Mouse (Mus musculus) bone marrow macrophage, adult 2 months (primary cell): ENCODE results near the gene Rnf157. TPM values are rescaled to one million over a fixed set of nuclear protein-coding genes. Genes with fewer than 3 reads are reported as not detected.
"Not testable (repeated sequence)": the region's sequence is repeated elsewhere in the genome, so short reads cannot be mapped to it uniquely, and the experiment has no call there.

ENCODE experiments used
- H3K27ac ChIP-seq: 2 replicates; pipeline ENCODE4 v1.5.1; 2012; ENCODE audit warnings: low read depth, low read length; ENCODE audit not compliant: insufficient read depth
- H3K4me1 ChIP-seq: 2 replicates; pipeline ENCODE4 v1.6.1; 2012; ENCODE audit warnings: low read length; ENCODE audit not compliant: control insufficient read depth, insufficient read depth
- H3K4me3 ChIP-seq: 2 replicates; pipeline ENCODE4 v1.5.1; 2012; ENCODE audit warnings: mild to moderate bottlenecking, low read length, moderate library complexity; ENCODE audit not compliant: insufficient read depth
- CTCF ChIP-seq: IDR thresholded peaks from 2 replicates; pipeline ENCODE4 v1.5.1; 2012; ENCODE audit warnings: low read depth, mild to moderate bottlenecking, low read length, moderate library complexity
- POLR2A ChIP-seq: IDR thresholded peaks from 2 replicates; pipeline ENCODE4 v1.6.1; 2012; ENCODE audit warnings: mild to moderate bottlenecking, low read depth, low read length, borderline replicate concordance
- polyA plus RNA-seq: library from polyadenylated mRNA; stranded (reverse); fragments of >200 nt; gene quantifications from 2 replicates; pipeline ENCODE4 v1.2.4, GENCODE M21; 2012; ENCODE audit not compliant: missing spikeins, insufficient read depth, insufficient read length

Rnf157 gene
- polyA plus RNA-seq, 1 experiment, result 12.4 TPM

DNA sequence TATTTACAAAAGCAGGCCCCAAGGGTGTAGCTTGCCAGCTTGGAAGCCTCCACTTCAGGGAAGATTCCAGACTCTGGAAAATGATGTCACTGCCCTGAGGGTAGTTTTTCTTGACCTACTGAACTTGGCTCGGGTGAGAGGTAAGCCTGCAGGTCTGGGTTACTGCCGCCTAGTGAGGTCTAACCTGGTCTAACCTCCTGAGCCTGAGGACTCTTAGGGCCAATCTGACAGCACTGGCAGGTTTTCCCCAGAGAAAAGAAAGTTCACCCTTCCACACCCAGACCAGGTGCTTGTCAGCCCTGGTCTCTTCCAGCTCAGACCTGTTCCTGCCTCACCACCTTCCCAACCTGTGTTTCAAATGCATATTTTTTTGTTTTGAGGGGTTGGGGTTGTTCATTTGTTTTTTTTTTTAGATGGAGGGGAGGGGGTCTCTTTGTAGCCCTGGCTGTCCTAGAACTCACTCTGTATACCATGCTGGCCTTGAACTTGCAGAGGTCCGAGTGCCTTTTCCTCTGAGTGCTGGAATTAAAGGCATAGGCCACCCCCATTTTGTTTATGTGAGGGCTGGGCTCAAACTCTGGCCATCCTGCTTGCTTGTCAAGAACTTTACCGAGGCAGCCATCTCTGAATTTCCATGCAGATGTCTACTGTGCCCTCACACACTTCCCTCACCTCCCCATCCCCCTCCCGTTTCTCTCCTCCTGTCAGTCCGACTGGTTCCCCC, 14.2 kb upstream of the Rnf157 start:
- Histone ChIP-seq H3K4me1 (peaks cover 43% of the 10 kb centered on the region), H3K4me3 (no peak overlapping the region), H3K27ac (no peak overlapping the region)
- no peak for TF ChIP-seq POLR2A
- TF ChIP-seq CTCF, result no peak

DNA sequence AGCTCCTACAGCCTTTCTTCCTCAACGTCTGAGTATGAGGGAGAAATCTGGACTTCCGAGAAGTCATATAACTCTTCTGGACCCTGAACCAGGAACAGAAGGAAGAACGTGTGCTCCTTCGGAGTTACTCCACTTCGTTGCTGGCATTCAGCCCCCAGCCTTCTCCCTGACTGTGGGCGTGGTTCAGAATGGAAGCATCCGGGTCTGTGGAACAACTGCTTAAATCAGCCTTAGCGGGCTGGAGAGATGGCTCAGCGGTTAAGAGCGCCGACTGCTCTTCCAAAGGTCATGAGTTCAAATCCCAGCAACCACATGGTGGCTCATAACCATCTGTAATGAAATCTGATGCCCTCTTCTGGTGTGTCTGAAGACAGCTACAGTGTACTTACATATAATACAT, 13.5 kb upstream of the Rnf157 start:
- peaks cover 43% of the 10 kb centered on the region for H3K4me1 ChIP-seq
- not testable (repeated sequence) for H3K27ac ChIP-seq, H3K4me3 ChIP-seq

DNA sequence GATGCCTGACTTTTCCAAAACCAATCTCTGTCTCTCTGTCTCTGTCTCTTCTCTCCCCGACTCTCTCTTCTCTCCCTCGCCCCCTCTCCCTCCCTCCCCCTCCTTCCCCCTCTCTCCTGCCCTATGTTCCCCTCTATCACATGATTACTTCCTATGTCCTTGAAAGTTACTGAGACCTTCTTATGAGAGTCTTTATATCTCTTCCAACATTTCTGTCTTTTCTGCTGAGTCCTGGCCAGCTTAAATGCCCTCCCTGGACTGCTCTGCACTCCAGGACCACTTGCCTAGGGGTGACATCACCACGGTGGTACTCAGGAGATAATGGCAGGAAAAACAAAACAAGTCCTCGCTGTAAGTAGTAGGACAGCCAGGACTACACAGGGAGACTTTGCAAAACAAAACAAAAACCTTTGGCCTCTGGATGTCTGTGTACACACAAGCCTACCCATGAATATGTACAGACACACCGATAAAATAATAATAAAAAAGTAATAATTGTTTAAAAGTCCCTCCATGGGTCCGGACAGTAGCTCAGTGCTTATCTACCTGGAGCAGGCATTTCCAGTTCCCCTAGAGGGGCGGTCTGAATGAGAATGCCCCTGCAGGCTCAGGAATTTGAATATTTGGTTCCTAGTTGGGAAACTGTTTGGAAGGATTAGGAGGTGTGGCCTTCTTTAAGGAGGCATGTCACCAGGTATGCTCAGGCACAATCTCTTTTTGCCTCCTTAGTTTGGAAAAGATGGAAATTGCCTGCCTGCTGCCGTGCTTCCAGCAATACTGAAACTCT, 12.0 kb upstream of the Rnf157 start:
- Histone ChIP-seq H3K4me3 (peak overlapping the region; percentile 33), H3K27ac (peak overlapping the region; percentile 94), H3K4me1 (peaks cover 43% of the 10 kb centered on the region)
- TF ChIP-seq CTCF, result no peak
- TF ChIP-seq POLR2A, result no peak

DNA sequence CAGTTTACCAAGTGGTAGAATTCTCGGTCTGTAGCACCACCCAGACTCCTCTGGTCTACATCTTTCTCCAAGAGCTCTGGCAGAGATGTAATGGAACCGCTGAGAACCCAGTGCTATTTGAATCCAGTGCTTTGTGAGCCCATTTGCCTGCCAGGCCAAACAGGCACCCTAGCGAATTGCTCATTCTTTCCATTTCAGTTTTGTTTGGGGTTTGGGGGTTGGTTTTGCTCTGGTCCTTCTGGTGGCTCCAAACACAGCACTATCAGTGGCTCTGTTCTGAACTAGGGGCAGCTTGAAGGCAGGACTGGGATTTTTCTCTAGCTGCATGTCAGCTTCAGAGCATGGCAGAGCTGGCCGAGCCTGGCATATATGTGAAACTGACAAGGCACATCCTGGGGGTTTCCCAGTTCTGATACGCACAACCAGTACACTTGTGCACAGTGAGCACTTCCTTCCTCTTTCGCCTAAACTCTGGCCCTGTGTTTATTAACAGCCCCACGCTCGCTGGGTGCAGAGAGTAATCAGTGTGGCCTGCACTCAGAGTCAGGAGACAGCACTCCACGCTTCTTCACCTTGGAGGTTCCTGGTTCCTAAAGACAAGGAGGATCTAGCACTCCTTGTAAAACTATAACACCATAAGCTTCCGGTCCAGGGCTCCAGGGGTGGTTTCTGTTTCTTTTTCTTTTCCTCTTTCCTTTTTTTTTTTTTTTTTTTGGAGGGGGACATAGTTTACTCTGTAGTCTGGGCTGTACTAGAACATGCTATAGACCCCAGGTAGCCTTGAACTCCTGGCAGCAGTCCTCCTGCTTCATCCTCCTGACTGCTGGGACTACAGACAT, 11.2 kb upstream of the Rnf157 start:
- peak overlapping the region; percentile 33 for H3K4me3 ChIP-seq
- peak overlapping the region; percentile 94 for H3K27ac ChIP-seq
- TF ChIP-seq CTCF (no peak), POLR2A (no peak)
- peaks cover 36% of the 10 kb centered on the region for H3K4me1 ChIP-seq

DNA sequence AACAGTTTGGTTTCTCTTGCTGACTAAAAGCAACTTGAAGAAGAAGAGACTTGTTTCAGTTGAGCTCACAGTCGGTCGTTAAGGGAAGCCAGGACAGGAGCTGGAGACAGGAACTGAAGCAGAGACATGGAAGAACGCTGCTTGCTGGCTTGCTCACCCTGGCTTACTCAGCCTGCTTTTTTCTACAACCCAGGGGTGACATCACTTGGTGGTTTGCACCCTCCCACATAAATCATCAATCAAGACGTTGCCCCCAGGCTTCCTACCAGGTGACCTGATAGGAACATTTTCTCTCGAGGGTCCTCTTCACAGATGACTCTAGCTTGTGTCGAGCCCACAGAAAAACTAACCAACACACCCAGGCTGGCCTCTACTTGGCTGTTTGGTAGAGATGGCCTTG, 10.4 kb upstream of the Rnf157 start:
- TF ChIP-seq POLR2A (no peak), CTCF (no peak)
- Histone ChIP-seq H3K4me3 (no peak overlapping the region), H3K4me1 (peaks cover 35% of the 10 kb centered on the region), H3K27ac (peak overlapping the region; percentile 94)

DNA sequence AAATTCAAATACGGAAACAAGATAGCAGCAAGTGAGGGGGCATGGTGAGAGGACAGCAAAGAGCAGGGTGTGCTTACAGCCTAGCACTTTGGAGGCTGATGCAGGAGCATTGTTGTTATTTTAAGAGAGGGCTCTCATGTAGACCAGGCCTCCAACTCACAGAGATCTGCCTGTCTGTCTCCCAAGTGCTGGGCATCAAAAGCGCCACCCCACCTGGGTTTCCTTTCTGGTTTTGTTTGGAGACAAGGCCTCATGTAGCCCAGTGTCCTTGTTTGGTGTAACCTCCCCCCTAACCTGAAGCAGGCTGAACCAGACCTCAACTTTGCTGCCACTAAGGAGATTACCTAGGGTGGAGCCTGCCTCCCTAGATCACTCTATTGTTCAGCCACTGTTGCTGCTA, 9.7 kb upstream of the Rnf157 start:
- TF ChIP-seq POLR2A (no peak), CTCF (no peak)
- no peak overlapping the region for H3K4me3 ChIP-seq
- peaks cover 37% of the 10 kb centered on the region for H3K4me1 ChIP-seq
- H3K27ac ChIP-seq, result no peak overlapping the region

GRCm38 (mm10) chr11:116421102-116421501, 8.3 kb upstream of the Rnf157 start:
- H3K4me3 ChIP-seq, result no peak overlapping the region
- H3K4me1 ChIP-seq, result peaks cover 36% of the 10 kb centered on the region
- H3K27ac ChIP-seq, result no peak overlapping the region
- TF ChIP-seq CTCF (no peak), POLR2A (no peak)

DNA sequence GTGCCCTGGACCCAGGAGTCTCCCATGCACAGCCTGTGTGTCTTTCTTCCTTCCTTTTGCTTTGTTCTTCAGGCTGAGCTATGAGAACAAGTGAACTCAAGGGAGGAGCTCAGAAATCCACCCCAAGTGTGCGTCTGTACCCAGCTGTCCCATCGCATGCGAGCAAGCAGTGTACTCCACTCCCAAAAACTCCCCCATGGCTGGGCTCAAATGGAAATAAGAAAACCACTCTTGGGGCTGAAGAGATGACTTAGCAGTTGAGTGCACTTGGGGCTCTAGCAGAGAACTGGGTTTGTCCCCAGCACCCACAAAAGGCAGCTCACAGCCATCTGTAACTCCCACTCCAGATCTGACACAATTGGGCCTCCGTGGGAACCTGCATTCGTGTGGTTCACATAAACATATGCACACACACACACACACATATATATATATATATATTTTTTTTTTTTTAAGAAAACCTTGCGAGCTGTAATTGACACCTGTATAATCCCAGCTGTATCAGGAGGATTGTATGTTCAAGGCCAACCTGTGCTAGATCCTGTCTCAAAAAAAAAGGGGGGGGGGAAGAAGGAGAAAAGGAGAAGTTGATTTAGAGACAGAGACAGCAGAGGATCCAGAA, 6.1 kb upstream of the Rnf157 start:
- TF ChIP-seq POLR2A (no peak), CTCF (no peak)
- Histone ChIP-seq H3K4me1 (peaks cover 33% of the 10 kb centered on the region), H3K4me3 (no peak overlapping the region), H3K27ac (peak overlapping the region; percentile 41)

DNA sequence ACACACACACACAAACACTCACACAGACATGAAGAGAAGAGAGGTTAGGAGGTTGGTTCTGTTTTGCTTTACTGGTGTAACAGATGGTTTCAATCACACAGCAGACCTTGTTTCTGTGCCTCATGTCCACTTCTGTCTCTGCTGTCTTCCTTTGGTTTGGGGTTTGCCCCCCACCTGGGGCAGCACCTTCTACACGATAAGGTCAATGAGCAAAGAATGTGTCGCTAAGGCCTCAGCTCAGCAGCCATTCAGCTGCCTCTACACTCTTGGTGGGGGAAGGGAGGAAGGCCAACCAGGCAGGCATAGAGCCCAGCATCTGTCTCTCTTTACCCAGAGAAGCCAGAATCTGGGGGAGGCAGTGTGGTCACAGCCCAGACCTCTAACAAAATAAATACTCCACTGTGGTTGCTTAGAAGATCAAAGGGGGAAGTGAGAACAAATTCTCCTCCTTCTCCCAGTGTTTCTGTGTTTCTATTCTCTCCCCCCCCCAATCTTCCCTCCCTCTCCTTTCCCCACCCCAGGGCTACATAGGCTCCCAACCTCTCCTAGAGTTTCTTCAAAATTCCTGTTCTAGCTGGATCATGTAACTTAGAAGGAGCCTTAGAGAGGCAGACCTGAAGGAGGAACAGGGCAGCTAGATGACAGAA, 5.5 kb upstream of the Rnf157 start:
- Histone ChIP-seq H3K4me1 (peaks cover 32% of the 10 kb centered on the region), H3K4me3 (no peak overlapping the region), H3K27ac (peak overlapping the region; percentile 43)
- TF ChIP-seq CTCF (no peak), POLR2A (no peak)
